Mouse (Mus musculus): ENCODE measurements around the gene A630095N17Rik. TPM values are rescaled to one million over a fixed set of nuclear protein-coding genes. Genes with fewer than 3 reads are reported as not detected.

The A630095N17Rik gene
- total and polyA plus RNA-seq, 2 experiments from 2014 or later: not detected

- TF ChIP-seq EP300 (IDR thresholded peaks at IDR 0.05; ENCODE audit: low read depth): no peak
- TF ChIP-seq CTCF (IDR thresholded peaks at IDR 0.05; ENCODE audit: low read depth): no peak
- DNase-seq (ENCODE audit: low spot score): no peak
- WGBS: 88% methylated on average over 4 of the region's 4 CpGs
- Histone ChIP-seq H3K9ac (replicated peaks; ENCODE audit: low read depth, low read length) (no peak overlapping the region), H3K4me1 (ENCODE audit: control insufficient read depth, insufficient read depth) (peaks cover 35% of the 10 kb centered on the region), H3K27me3 (ENCODE audit: control insufficient read depth, insufficient read depth, low read length) (no peaks in the 10 kb centered on the region), H3K4me3 (ENCODE audit: low read depth, low read length) (no peak overlapping the region), H3K36me3 (replicated peaks; ENCODE audit: control insufficient read depth, insufficient read depth, low read length) (peaks cover 45% of the 10 kb centered on the region), H3K27ac (ENCODE audit: low read depth) (no peak overlapping the region), H3K9me3 (replicated peaks; ENCODE audit: control insufficient read depth, low read length) (no peaks in the 10 kb centered on the region), H3K4me2 (ENCODE audit: low read depth, low read length) (no peak overlapping the region)
- no peak for ATAC-seq (ENCODE audit: insufficient read depth, low read depth)
Observed at GRCm38 (mm10) chr1:75212542-75212941, 19.4 kb downstream of the A630095N17Rik start.

GRCm38 (mm10) chr1:75211141-75211708, 20.7 kb downstream of the A630095N17Rik start:
- peak overlapping the region; percentile 59; the same call in 1 of the 2 replicates for H3K27ac ChIP-seq (ENCODE audit: low read depth)
- no peaks in the 10 kb centered on the region for H3K9me3 ChIP-seq (replicated peaks; ENCODE audit: control insufficient read depth, low read length)
- 10% methylated on average over 17 of the region's 17 CpGs for WGBS
- ATAC-seq (ENCODE audit: insufficient read depth, low read depth): no peak
- H3K4me2 ChIP-seq (ENCODE audit: low read depth, low read length): peak overlapping the region; percentile 89
- no peak for TF ChIP-seq EP300 (IDR thresholded peaks at IDR 0.05; ENCODE audit: low read depth)
- no peak for TF ChIP-seq CTCF (IDR thresholded peaks at IDR 0.05; ENCODE audit: low read depth)
- peaks cover 29% of the 10 kb centered on the region for H3K4me1 ChIP-seq (ENCODE audit: control insufficient read depth, insufficient read depth)
- peak overlapping the region; percentile 91 for H3K4me3 ChIP-seq (ENCODE audit: low read depth, low read length)
- H3K36me3 ChIP-seq (replicated peaks; ENCODE audit: control insufficient read depth, insufficient read depth, low read length): peaks cover 39% of the 10 kb centered on the region
- H3K27me3 ChIP-seq (ENCODE audit: control insufficient read depth, insufficient read depth, low read length): no peaks in the 10 kb centered on the region
- peak overlapping the region; percentile 92 for H3K9ac ChIP-seq (replicated peaks; ENCODE audit: low read depth, low read length)
- no peak for DNase-seq (ENCODE audit: low spot score)

DNA sequence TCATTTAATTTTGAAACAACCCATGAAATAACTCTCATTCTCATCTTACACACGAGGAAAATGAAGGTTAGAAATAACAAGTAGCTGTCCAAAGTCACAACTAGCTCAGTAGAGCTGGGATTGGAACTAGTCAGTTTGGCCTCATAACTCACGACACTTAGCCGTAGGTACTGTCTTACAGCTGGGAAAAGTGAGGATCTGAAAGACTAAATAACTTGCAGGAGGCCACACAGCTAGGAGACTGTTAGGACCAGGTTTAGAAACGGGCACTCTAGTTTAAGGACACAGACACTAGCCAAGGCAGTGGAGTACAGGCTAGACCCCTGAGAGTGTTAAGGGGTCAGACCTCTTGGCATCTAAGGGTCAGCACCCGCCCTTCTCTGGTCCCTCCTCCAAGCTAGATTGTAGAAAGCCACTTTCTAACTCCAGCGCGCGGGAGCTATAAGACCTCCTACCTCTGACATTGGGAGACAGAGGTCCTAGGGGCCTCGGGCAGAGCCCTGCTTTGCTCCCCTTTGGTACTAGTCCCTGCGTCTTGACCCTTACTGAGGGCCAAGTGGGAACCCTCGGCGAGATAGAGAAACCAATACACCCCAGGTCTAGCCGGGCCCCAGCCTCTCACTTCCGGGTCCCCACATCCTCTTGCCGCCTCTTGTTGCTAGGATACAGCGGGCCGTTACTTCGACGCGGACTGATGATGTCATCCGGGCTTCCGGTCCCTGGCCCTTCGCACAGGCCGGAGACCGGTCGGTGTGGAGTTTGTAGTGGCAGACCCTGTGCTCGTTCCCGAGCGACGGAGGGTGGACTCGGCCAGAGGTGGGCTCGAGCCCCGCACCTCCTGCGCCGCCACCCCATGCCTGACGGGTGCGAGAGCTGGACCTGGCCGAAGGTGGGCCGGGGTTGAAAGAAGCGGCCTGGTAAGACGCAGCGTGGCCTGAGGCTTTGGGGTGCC, 21.5 kb downstream of the A630095N17Rik start, which contains the start of the genes Glb1l and Stk16:
Glb1l (minus strand) TSS at position 678 of the 952 bp plus-strand sequence.
Stk16 (plus strand) TSS at position 703 of the 952 bp plus-strand sequence.
- peak within 1 kb of the TSS; percentile 91 for H3K4me3 ChIP-seq (ENCODE audit: low read depth, low read length)
- peaks cover 29% of the 10 kb centered on the region for H3K4me1 ChIP-seq (ENCODE audit: control insufficient read depth, insufficient read depth)
- H3K27me3 ChIP-seq (ENCODE audit: control insufficient read depth, insufficient read depth, low read length): no peaks in the 10 kb centered on the region
- H3K9ac ChIP-seq (replicated peaks; ENCODE audit: low read depth, low read length): peak within 1 kb of the TSS; percentile 92
- H3K27ac ChIP-seq (ENCODE audit: low read depth): peak within 1 kb of the TSS; percentile 59
- DNase-seq (ENCODE audit: low spot score) (peak; percentile 95), ATAC-seq (ENCODE audit: insufficient read depth, low read depth) (peak; percentile 91)
- peak; percentile 33; the same call in 1 of the 2 replicates for TF ChIP-seq EP300 (IDR thresholded peaks at IDR 0.05; ENCODE audit: low read depth)
- no peak for TF ChIP-seq CTCF (IDR thresholded peaks at IDR 0.05; ENCODE audit: low read depth)
- no peaks in the 10 kb centered on the region for H3K9me3 ChIP-seq (replicated peaks; ENCODE audit: control insufficient read depth, low read length)
- peaks cover 31% of the 10 kb centered on the region for H3K36me3 ChIP-seq (replicated peaks; ENCODE audit: control insufficient read depth, insufficient read depth, low read length)
- H3K4me2 ChIP-seq (ENCODE audit: low read depth, low read length): peak within 1 kb of the TSS; percentile 89
- WGBS: 5% methylated on average over 42 of the region's 42 CpGs

GRCm38 (mm10) chr1:75208967-75209678, 22.8 kb downstream of the A630095N17Rik start:
- Histone ChIP-seq H3K4me1 (ENCODE audit: control insufficient read depth, insufficient read depth) (peaks cover 23% of the 10 kb centered on the region), H3K9me3 (replicated peaks; ENCODE audit: control insufficient read depth, low read length) (no peaks in the 10 kb centered on the region), H3K4me2 (ENCODE audit: low read depth, low read length) (peak overlapping the region; percentile 89), H3K36me3 (replicated peaks; ENCODE audit: control insufficient read depth, insufficient read depth, low read length) (peaks cover 18% of the 10 kb centered on the region), H3K4me3 (ENCODE audit: low read depth, low read length) (peak overlapping the region; percentile 91), H3K9ac (replicated peaks; ENCODE audit: low read depth, low read length) (peak overlapping the region; percentile 58), H3K27me3 (ENCODE audit: control insufficient read depth, insufficient read depth, low read length) (no peaks in the 10 kb centered on the region), H3K27ac (ENCODE audit: low read depth) (no peak overlapping the region)
- WGBS: 10% methylated on average over 34 of the region's 34 CpGs
- no peak for ATAC-seq (ENCODE audit: insufficient read depth, low read depth)
- TF ChIP-seq CTCF (IDR thresholded peaks at IDR 0.05; ENCODE audit: low read depth) (no peak), EP300 (IDR thresholded peaks at IDR 0.05; ENCODE audit: low read depth) (no peak)
- no peak for DNase-seq (ENCODE audit: low spot score)

GRCm38 (mm10) chr1:75201236-75201635, 30.7 kb downstream of the A630095N17Rik start:
- no peak overlapping the region for H3K9ac ChIP-seq (replicated peaks; ENCODE audit: low read depth, low read length)
- no peak overlapping the region for H3K4me3 ChIP-seq (ENCODE audit: low read depth, low read length)
- H3K27ac ChIP-seq (ENCODE audit: low read depth): no peak overlapping the region
- H3K27me3 ChIP-seq (ENCODE audit: control insufficient read depth, insufficient read depth, low read length): no peaks in the 10 kb centered on the region
- ATAC-seq (ENCODE audit: insufficient read depth, low read depth): no peak
- H3K36me3 ChIP-seq (replicated peaks; ENCODE audit: control insufficient read depth, insufficient read depth, low read length): peaks cover 39% of the 10 kb centered on the region
- H3K4me1 ChIP-seq (ENCODE audit: control insufficient read depth, insufficient read depth): no peaks in the 10 kb centered on the region
- H3K9me3 ChIP-seq (replicated peaks; ENCODE audit: control insufficient read depth, low read length): no peaks in the 10 kb centered on the region
- no peak overlapping the region for H3K4me2 ChIP-seq (ENCODE audit: low read depth, low read length)
- 78% methylated on average over 1 of the region's 1 CpGs for WGBS
- DNase-seq (ENCODE audit: low spot score): no peak
- TF ChIP-seq CTCF (IDR thresholded peaks at IDR 0.05; ENCODE audit: low read depth): no peak
- no peak for TF ChIP-seq EP300 (IDR thresholded peaks at IDR 0.05; ENCODE audit: low read depth)

Data from heart, postnatal 0 days (tissue).